Mouse (Mus musculus) liver, adult 2 months (tissue): ENCODE results near the gene Lrrc63.

Experiments
- CTCF ChIP-seq: fragments of 200-500 bp; IDR thresholded peaks from 2 replicates; pipeline ENCODE4 v1.5.1; 2011; ENCODE audit warnings: low read depth, low read length, control low read depth
- POLR2A ChIP-seq: fragments of 200-500 bp; IDR thresholded peaks from 2 replicates; pipeline ENCODE4 v1.6.1; 2011; ENCODE audit warnings: low read length, control low read depth; ENCODE audit not compliant: insufficient read depth; ENCODE audit errors: extremely low read depth

DNA sequence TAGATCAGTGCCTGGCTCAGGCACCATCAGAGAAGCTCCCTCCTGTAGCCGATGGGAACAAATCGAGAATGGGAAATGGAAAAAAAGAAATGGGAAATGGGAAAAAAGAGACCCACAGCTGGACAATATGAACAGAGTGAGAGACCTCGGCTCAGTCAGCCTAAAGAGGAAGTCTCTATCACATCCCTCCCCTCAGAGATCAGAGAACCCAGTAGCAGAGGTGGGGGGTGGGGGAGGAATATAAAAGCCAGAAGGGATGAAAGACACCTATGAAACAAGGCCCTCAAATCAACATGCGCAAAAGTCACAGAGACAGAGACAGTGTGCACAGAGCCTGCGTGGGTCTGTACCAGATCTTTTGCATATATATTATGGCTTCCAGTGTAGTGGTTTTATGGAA, 27.7 kb downstream of the Lrrc63 start:
- TF ChIP-seq CTCF (no peak), POLR2A (no peak)
